Mouse (Mus musculus): ENCODE results near the gene Rab7b. TPM values are rescaled to one million over a fixed set of nuclear protein-coding genes. Genes with fewer than 3 reads are reported as not detected.

Rab7b gene
- total RNA-seq, 2 experiments from 2014 or later: 1.3 to 4.2 TPM

DNA sequence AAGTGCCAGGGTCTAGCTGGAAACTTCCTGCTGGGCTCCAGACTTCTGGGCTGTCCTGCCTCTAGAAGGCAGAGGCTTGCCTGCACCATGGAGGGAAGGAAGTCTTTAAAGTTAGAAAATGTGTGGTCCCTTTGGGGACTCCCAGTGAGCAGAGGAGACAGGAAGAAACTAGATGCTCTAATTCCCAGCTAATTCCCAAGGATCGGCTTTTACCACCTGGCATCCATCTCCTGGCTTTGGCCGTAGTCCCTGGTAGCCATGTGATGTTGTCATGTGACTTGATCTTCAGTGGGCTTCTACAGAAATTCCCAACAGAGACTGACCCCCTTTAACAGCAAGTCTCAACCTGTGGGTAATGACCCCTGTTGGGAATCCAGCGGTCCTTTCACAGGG, 71.9 kb downstream of the Rab7b start:
- no peak for ATAC-seq (replicated peaks; ENCODE audit: low FRiP score, poor library complexity, severe bottlenecking)

DNA sequence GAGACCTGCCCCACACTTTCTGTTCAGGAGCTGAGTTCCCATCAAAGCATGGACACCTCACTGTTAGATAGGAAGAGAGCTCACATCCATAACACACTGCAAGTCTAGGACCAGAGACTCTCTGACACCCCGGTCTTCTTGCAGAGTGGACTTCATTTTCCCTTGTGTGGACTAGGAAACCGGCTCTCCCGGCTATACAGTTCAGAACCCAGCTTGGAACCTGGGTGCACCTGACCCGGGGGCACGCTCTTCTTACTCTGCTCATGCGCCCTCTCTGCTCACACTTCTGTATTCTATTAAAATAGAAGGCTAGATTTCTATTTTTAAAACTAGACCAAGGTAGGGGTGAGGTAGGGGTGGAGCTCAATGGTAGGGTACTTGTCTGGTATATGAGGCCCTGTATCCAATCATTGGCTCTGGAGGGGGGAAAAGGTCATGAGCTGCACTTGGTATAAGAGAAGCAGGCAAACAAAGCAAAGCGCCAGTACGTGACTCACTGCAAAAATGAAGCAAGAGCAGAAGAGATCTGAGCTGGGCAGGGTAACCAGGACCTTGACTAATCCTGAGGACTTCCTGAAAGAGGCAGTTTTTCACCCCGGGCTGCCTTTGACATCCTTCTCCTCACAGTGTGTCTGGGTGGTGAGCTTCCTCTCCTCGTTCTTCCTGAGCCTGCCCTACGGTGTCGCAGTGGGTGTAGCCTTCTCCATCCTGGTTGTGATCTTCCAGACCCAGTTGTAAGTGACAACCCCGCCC, 72.8 kb downstream of the Rab7b start:
- ATAC-seq (replicated peaks; ENCODE audit: low FRiP score, poor library complexity, severe bottlenecking): no peak

DNA sequence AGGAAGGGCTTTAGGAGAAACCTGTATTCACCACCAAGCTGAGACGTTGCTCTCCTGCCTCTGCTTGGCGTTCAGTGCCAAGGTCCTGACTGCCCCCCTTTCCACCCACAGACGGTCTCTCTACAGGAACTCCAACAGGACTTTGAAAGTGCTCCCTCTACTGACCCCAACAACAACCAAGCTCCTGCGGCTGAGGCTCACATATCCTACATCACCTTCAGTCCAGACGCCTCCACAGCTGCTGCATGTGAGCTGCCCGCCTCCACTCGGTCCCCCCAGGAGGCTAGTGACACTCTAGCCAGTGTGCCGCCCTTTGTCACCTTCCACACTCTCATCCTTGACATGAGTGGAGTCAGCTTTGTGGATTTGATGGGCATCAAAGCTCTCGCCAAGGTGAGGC, 75.2 kb downstream of the Rab7b start:
- no peak for ATAC-seq (replicated peaks; ENCODE audit: low FRiP score, poor library complexity, severe bottlenecking)

DNA sequence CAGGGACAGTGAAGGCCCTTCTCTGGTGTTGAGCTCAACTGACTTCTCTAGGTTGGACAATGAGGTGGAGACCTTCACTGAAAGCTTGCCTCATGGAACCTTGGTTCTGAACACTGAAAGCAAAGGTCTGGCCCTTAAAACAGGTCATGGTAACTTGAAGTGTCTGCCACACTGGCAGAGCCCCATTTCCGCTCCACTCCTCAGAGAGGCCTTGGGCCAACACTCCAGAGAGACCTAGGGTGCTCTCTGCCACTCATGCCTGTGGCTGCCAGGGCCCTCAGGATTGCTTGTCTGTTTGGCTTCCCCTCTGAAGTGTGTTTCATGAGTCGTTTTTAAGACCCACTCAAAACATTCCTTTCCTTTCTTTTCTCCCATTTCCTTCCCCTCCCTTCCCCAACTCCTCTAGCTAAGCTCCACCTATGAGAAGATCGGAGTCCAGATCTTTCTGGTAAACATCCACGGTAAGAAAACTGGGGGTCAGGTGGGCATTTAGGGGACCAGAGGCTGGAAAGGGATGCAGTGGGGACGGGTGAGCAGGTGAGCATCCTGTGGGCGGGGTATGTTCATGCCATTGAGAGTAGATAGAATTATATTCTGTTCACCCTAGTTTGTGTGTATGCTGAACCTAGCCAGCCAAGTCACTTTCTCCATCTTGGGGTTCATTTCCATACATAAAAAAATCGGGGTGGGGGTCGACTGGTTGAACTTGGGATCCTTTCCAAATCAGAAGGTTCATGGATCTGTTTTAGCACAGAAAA, 76.3 kb downstream of the Rab7b start:
- ATAC-seq (replicated peaks; ENCODE audit: low FRiP score, poor library complexity, severe bottlenecking): no peak

Other genes starting within 250 kb of the Rab7b start
- 20.1 and 31.4 TPM in 2 replicates for gene Srgap2, start 161.3 kb upstream of the Rab7b start, total RNA-seq (2015; ENCODE audit: low replicate concordance)
- gene Srgap2, start 161.3 kb upstream of the Rab7b start, total RNA-seq (2017; ENCODE audit: low replicate concordance): 22.8 and 31.3 TPM in 2 replicates
- gene Fam72a, start 160.8 kb upstream of the Rab7b start, total RNA-seq (2015; ENCODE audit: low replicate concordance): 1.1 TPM in 1 of 2 replicates, not detected in the other
- 1.3 TPM in 1 of 2 replicates, not detected in the other for gene Fam72a, start 160.8 kb upstream of the Rab7b start, total RNA-seq (2017; ENCODE audit: low replicate concordance)
- gene Avpr1b, start 89.5 kb upstream of the Rab7b start, total RNA-seq (2015; ENCODE audit: low replicate concordance): not detected in 2 replicates
- not detected in 2 replicates for gene Avpr1b, start 89.5 kb upstream of the Rab7b start, total RNA-seq (2017; ENCODE audit: low replicate concordance)
- 3,936 and 3,940 TPM in 2 replicates for gene Ctse, start 50.4 kb upstream of the Rab7b start, total RNA-seq (2015; ENCODE audit: low replicate concordance)
- gene Ctse, start 50.4 kb upstream of the Rab7b start, total RNA-seq (2017; ENCODE audit: low replicate concordance): 2,045 and 2,132 TPM in 2 replicates
- gene Slc26a9, start 55.3 kb downstream of the Rab7b start, total RNA-seq (2015; ENCODE audit: low replicate concordance): not detected in 2 replicates
- gene Slc26a9, start 55.3 kb downstream of the Rab7b start, total RNA-seq (2017; ENCODE audit: low replicate concordance): not detected in 2 replicates
- gene Pm20d1, start 108.7 kb downstream of the Rab7b start, total RNA-seq (2015; ENCODE audit: low replicate concordance): not detected in 2 replicates
- gene Pm20d1, start 108.7 kb downstream of the Rab7b start, total RNA-seq (2017; ENCODE audit: low replicate concordance): not detected in 2 replicates
- gene Slc41a1, start 138.8 kb downstream of the Rab7b start, total RNA-seq (2015; ENCODE audit: low replicate concordance): 0.72 and 1.7 TPM in 2 replicates
- gene Slc41a1, start 138.8 kb downstream of the Rab7b start, total RNA-seq (2017; ENCODE audit: low replicate concordance): 0.64 and 2.2 TPM in 2 replicates
- gene Rab29, start 178.5 kb downstream of the Rab7b start, total RNA-seq (2015; ENCODE audit: low replicate concordance): 4.3 and 4.6 TPM in 2 replicates
- gene Rab29, start 178.5 kb downstream of the Rab7b start, total RNA-seq (2017; ENCODE audit: low replicate concordance): 2.1 and 3.0 TPM in 2 replicates
- gene Nucks1, start 221.8 kb downstream of the Rab7b start, total RNA-seq (2015; ENCODE audit: low replicate concordance): 153 and 169 TPM in 2 replicates
- 248 and 299 TPM in 2 replicates for gene Nucks1, start 221.8 kb downstream of the Rab7b start, total RNA-seq (2017; ENCODE audit: low replicate concordance)

Measured in erythroid progenitor cell, adult 5-6 weeks (primary cell).